Mouse (Mus musculus) heart, adult 2 months (tissue): ENCODE measurements around the gene Adam11. TPM values are rescaled to one million over a fixed set of nuclear protein-coding genes. Genes with fewer than 3 reads are reported as not detected.

ENCODE experiments used
- DNase-seq, 2 experiments: peaks; one replicate each; pipeline ENCODE4 v3.0.0; 2021
- H3K27ac ChIP-seq: fragments of 200-600 bp; 2 replicates; pipeline ENCODE4 v1.8.1; 2022
- H3K27me3 ChIP-seq: fragments of 200-500 bp; 2 replicates; pipeline ENCODE4 v1.6.1; 2012; ENCODE audit warnings: mild to moderate bottlenecking, low read length, inconsistent platforms, mixed read lengths; ENCODE audit not compliant: control insufficient read depth, insufficient read depth
- H3K36me3 ChIP-seq: fragments of 200-500 bp; 2 replicates; pipeline ENCODE4 v1.6.1; 2012; ENCODE audit warnings: low read length, inconsistent platforms; ENCODE audit not compliant: control insufficient read depth, insufficient read depth
- H3K4me1 ChIP-seq: fragments of 200-500 bp; 2 replicates; pipeline ENCODE4 v1.6.1; 2011; ENCODE audit warnings: low read length; ENCODE audit not compliant: control insufficient read depth, insufficient read depth
- H3K4me3 ChIP-seq: fragments of 200-600 bp; 2 replicates; pipeline ENCODE4 v1.8.1; 2022
- H3K79me2 ChIP-seq: fragments of 200-500 bp; replicated peaks from 2 replicates; pipeline ENCODE4 v1.6.1; 2012; ENCODE audit warnings: mild to moderate bottlenecking, inconsistent platforms, low read length, moderate library complexity, mixed read lengths; ENCODE audit not compliant: control insufficient read depth, insufficient read depth
- H3K9ac ChIP-seq: fragments of 200-500 bp; 2 replicates; pipeline ENCODE4 v1.6.1; 2012; ENCODE audit warnings: low read depth, mild to moderate bottlenecking, control low read depth, inconsistent platforms, low read length, mixed read lengths
- CTCF ChIP-seq: fragments of 200-600 bp; IDR thresholded peaks from 2 replicates; pipeline ENCODE4 v1.8.1; 2022; ENCODE audit warnings: antibody characterized with exemption, mild to moderate bottlenecking, moderate library complexity
- EP300 ChIP-seq: fragments of 200-500 bp; IDR thresholded peaks from 2 replicates; pipeline ENCODE4 v1.6.1; 2011; ENCODE audit warnings: low read depth, low read length, control low read depth; ENCODE audit not compliant: insufficient read depth
- POLR2A ChIP-seq: fragments of 200-500 bp; IDR thresholded peaks from 2 replicates; pipeline ENCODE4 v1.6.1; 2011; ENCODE audit warnings: mild to moderate bottlenecking, low read depth, low read length, control low read depth; ENCODE audit not compliant: insufficient read depth
- WGBS: fragments of 180-500 bp; shearing (Covaris S2); methylation state at CpG from one replicate; pipeline ENCODE4 v1.1.7; 2018; 5-methylcytosine and 5-hydroxymethylcytosine counted together
- intact Hi-C: fragments of 180-260 bp; cut with DNase I; formaldehyde crosslinking; loops from one replicate; pipeline ENCODE4 v1.15.1; 2025
- polyA plus RNA-seq: library from polyadenylated mRNA; depleted of rRNA; stranded (reverse); fragments of >200 nt; gene quantifications from 2 replicates; pipeline ENCODE4 v1.2.3, GENCODE M21; 2012
- total RNA-seq, 2 experiments: library from RNA; stranded (reverse); gene quantifications; 2 replicates each; pipeline ENCODE4 v1.2.3; 2021

Adam11 gene
- total and polyA plus RNA-seq, 3 experiments, result 3.4 to 12.5 (median 4.9) TPM

DNA sequence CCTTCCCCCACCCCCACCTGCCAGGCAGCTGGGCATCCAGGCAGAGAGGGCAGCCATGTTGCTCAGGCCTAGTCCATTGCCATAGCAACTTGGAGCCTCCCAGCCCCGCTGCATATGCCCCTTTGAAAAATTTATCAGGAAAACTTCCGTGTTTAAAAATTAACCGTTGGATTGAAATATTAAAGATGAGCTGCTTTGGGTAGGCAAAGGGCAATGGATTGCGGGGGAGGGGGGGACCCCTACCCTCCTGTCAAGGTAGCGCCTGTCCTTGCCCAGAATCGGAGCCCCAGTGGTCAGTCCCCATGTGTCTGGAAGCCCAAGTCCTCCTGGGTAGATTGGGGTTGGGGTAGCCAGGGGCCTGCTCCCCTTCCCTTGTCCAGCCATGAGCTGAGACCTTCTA is 7.9 kb downstream of the Adam11 start:
- H3K79me2 ChIP-seq, result no peaks in the 10 kb centered on the region
- WGBS, result 89% methylated on average over 6 of the region's 6 CpGs
- no peaks in the 10 kb centered on the region for H3K27me3 ChIP-seq
- no peak overlapping the region for H3K27ac ChIP-seq
- DNase-seq, result no peak
- no peak overlapping the region for H3K9ac ChIP-seq
- intact Hi-C loops, result no loop called here
- H3K36me3 ChIP-seq, result no peaks in the 10 kb centered on the region
- H3K4me1 ChIP-seq, result peaks cover 4% of the 10 kb centered on the region; the same call in 1 of the 2 replicates
- TF ChIP-seq EP300 (no peak), POLR2A (no peak)
- no peak overlapping the region for H3K4me3 ChIP-seq

DNA sequence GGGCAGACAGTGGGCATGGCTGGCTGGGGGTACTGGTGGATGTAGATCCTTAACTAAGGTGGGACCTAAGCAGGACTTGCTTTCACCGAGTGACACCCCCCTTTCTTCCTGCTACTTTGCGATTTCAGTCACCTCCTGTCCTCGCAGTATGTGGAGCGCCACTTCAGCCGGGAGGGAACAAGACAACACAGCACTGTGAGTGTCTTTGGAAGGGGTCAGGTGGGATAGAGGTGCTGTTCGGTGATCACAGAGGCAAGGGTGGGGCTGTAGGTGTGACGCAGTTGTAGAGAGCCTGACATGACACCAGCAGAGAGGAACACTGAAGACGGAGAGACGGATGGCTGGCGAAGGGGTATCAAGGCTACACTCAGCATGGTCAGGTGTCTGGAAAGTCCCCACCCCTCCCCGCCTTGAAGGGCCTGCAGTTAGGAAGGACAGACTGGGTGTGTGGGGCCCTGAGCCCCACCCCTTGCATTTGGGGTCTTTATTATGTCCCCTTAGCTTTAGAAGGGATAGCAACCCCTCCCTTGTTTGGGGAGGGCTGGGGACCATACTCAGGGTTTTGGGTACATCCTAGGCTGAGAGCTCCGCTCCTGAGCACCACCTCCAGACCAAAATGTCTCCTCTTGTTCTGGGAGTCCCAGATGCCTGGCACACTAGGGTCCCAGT is 8.9 kb downstream of the Adam11 start:
- intact Hi-C loops, result loop anchor here (5.0 kb wide), 1 partner anchor 222 kb away; no protein-coding TSS in a partner anchor
- Histone ChIP-seq H3K79me2 (no peaks in the 10 kb centered on the region), H3K4me1 (peaks cover 4% of the 10 kb centered on the region; the same call in 1 of the 2 replicates), H3K9ac (no peak overlapping the region), H3K27ac (no peak overlapping the region), H3K27me3 (no peaks in the 10 kb centered on the region), H3K36me3 (no peaks in the 10 kb centered on the region), H3K4me3 (no peak overlapping the region)
- no peak for DNase-seq
- TF ChIP-seq POLR2A, result no peak
- no peak for TF ChIP-seq CTCF
- no peak for TF ChIP-seq EP300
- WGBS, result 78% methylated on average over 12 of the region's 12 CpGs

- no peaks in the 10 kb centered on the region for H3K27me3 ChIP-seq
- H3K4me1 ChIP-seq, result peaks cover 4% of the 10 kb centered on the region; the same call in 1 of the 2 replicates
- no peak overlapping the region for H3K9ac ChIP-seq
- TF ChIP-seq POLR2A (no peak), CTCF (no peak), EP300 (no peak)
- intact Hi-C loops, result loop anchor here (5.0 kb wide), 1 partner anchor 221 kb away; no protein-coding TSS in a partner anchor
- no peak for DNase-seq
- no peak overlapping the region for H3K27ac ChIP-seq
- no peaks in the 10 kb centered on the region for H3K79me2 ChIP-seq
- 29% methylated on average over 15 of the region's 15 CpGs for WGBS
- H3K4me3 ChIP-seq, result no peak overlapping the region
- no peaks in the 10 kb centered on the region for H3K36me3 ChIP-seq
Measured at GRCm38 (mm10) chr11:102770662-102771435, 9.6 kb downstream of the Adam11 start.

- Histone ChIP-seq H3K4me3 (no peak overlapping the region), H3K9ac (no peak overlapping the region), H3K4me1 (peaks cover 1% of the 10 kb centered on the region; the same call in 1 of the 2 replicates), H3K79me2 (no peaks in the 10 kb centered on the region), H3K27ac (no peak overlapping the region), H3K27me3 (no peaks in the 10 kb centered on the region), H3K36me3 (no peaks in the 10 kb centered on the region)
- TF ChIP-seq CTCF, result no peak
- no peak for TF ChIP-seq POLR2A
- no peak for TF ChIP-seq EP300
- intact Hi-C loops, result loop anchor here (5.0 kb wide), 1 partner anchor 220 kb away; no protein-coding TSS in a partner anchor
- 49% methylated on average over 16 of the region's 16 CpGs for WGBS
- DNase-seq, result no peak
Measured at GRCm38 (mm10) chr11:102771916-102772714, 10.9 kb downstream of the Adam11 start.

DNA sequence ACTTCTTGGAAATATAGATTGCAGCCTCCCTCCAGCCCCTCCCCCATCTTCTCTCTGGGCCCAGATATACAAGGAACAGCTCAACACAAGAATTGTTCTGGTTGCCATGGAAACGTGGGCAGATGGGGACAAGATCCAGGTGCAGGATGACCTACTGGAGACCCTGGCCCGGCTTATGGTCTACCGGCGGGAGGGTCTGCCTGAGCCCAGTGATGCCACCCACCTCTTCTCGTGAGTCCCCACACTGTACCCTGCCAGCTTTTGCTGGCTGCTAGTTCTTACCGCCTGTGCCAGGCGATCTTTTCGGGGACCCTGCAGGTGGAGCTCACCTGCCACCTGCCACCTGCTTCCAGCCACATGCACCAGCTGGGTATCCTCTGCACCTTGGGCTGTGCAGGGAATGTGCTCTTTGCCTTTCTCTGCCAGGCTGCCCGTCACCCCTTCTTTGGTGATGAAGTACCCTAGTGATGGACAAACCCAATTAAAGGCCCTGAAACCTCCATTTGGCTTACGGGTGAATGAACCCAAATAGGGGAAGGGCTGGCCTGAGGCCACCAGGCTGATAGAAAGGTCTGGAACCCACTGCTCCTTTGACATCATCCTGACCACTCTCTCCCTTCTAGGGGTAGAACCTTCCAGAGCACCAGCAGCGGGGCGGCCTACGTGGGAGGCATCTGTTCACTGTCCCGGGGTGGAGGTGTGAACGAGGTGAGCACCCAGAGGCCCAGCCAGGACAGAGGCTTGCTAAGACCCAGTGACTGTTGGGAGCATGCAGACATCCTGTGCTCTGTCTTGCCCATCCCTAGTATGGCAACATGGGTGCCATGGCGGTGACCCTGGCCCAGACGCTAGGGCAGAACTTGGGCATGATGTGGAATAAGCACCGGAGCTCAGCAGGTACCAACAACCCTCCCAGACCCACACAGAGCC is 11.8 kb downstream of the Adam11 start:
- no peak overlapping the region for H3K27ac ChIP-seq
- H3K27me3 ChIP-seq, result no peaks in the 10 kb centered on the region
- H3K36me3 ChIP-seq, result no peaks in the 10 kb centered on the region
- H3K79me2 ChIP-seq, result no peaks in the 10 kb centered on the region
- 0 out of 2 replicates have a peak, but pooled peaks cover 1% of the 10 kb centered on the region for H3K4me1 ChIP-seq
- H3K9ac ChIP-seq, result no peak overlapping the region
- no peak for DNase-seq
- intact Hi-C loops, result loop anchor here (5.0 kb wide), 1 partner anchor 219 kb away; no protein-coding TSS in a partner anchor
- TF ChIP-seq CTCF (no peak), POLR2A (no peak), EP300 (no peak)
- no peak overlapping the region for H3K4me3 ChIP-seq
- 78% methylated on average over 18 of the region's 18 CpGs for WGBS
